Mouse (Mus musculus) neural tube, embryonic 11.5 days (tissue): ENCODE measurements at regions not wholly inside any gene's neighbourhood (a gene's known extent, or its start where the extent isn't known, plus 50 kb on each side); places are given as distances from the start of the nearest gene placed in this dataset.
A peak's percentile ranks its signal among the peaks of the same experiment; 100 is the strongest.

Experiments
- ATAC-seq: fragments of 200-750 bp; cut with Nextera tagmentation; 2 replicates; pipeline ENCODE4 v1.8.0; 2017; ENCODE audit warnings: moderate number of reproducible peaks, mild to moderate bottlenecking, moderate TSS enrichment, moderate library complexity; ENCODE audit not compliant: insufficient read depth, low FRiP score, low TSS enrichment
- DNase-seq: peaks from one replicate; pipeline ENCODE4 v3.0.0-alpha.2; 2015; ENCODE audit warnings: low spot score
- H3K27ac ChIP-seq: fragments of 300-500 bp; sonication (generic); 2 replicates; pipeline ENCODE4 v1.5.1; 2014; ENCODE audit warnings: low read depth, mild to moderate bottlenecking, low read length
- H3K27me3 ChIP-seq: fragments of 300-500 bp; sonication (generic); 2 replicates; pipeline ENCODE4 v1.6.1; 2014; ENCODE audit warnings: mild to moderate bottlenecking, low read length, mixed read lengths; ENCODE audit not compliant: control insufficient read depth, insufficient read depth
- H3K36me3 ChIP-seq: fragments of 300-500 bp; sonication (generic); 2 replicates; pipeline ENCODE4 v1.6.1; 2014; ENCODE audit warnings: mild to moderate bottlenecking, low read length, moderate library complexity, mixed read lengths; ENCODE audit not compliant: control insufficient read depth, insufficient read depth
- H3K4me1 ChIP-seq: fragments of 300-500 bp; sonication (generic); 2 replicates; pipeline ENCODE4 v1.6.1; 2014; ENCODE audit warnings: low read length, mixed read lengths; ENCODE audit not compliant: control insufficient read depth, insufficient read depth
- H3K4me2 ChIP-seq: fragments of 300-500 bp; sonication (generic); 2 replicates; pipeline ENCODE4 v1.6.1; 2014; ENCODE audit warnings: low read depth, mild to moderate bottlenecking, moderate library complexity
- H3K4me3 ChIP-seq: fragments of 300-500 bp; sonication (generic); 2 replicates; pipeline ENCODE4 v1.5.1; 2014; ENCODE audit warnings: low read depth, low read length
- H3K9ac ChIP-seq: fragments of 300-500 bp; sonication (generic); 2 replicates; pipeline ENCODE4 v1.6.1; 2014; ENCODE audit warnings: mild to moderate bottlenecking, low read length
- H3K9me3 ChIP-seq: fragments of 300-500 bp; sonication (generic); 2 replicates; pipeline ENCODE4 v1.6.1; 2016; ENCODE audit warnings: low read length; ENCODE audit not compliant: control insufficient read depth
- WGBS: fragments of 180-500 bp; shearing (Covaris S2); extraction: QIAGEN DNeasy Blood & Tissue Kit; methylation state at CpG from one replicate; pipeline ENCODE4 v1.1.7; 2014; 5-methylcytosine and 5-hydroxymethylcytosine counted together

DNA sequence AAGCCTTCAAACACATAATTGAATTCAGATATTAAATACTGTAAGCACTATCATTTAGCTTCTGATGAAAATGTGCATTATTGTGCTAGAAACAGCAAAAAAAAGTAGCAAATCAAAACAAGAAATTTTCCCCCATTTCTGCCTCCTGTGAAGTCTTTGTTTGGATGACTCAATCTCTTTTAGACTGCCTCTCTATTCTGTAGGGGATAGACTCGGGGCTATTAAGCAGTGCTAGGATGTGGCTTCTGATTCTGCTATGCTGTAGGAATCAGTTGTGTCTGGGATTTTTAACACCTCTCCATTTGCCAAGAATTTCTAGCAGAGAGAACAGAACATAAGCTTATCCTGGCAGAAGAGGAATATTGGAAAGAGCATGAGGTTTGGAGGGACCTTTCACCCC, 775.2 kb downstream of the Tmem114 start:
- Histone ChIP-seq H3K9me3 (no peaks in the 10 kb centered on the region), H3K4me1 (no peaks in the 10 kb centered on the region), H3K9ac (no peak overlapping the region), H3K4me3 (no peak overlapping the region), H3K4me2 (no peak overlapping the region), H3K36me3 (no peaks in the 10 kb centered on the region), H3K27ac (no peak overlapping the region), H3K27me3 (no peaks in the 10 kb centered on the region)
- no peak for DNase-seq
- WGBS = 52% methylated on average over 1 of the region's 1 CpGs
- ATAC-seq = no peak

DNA sequence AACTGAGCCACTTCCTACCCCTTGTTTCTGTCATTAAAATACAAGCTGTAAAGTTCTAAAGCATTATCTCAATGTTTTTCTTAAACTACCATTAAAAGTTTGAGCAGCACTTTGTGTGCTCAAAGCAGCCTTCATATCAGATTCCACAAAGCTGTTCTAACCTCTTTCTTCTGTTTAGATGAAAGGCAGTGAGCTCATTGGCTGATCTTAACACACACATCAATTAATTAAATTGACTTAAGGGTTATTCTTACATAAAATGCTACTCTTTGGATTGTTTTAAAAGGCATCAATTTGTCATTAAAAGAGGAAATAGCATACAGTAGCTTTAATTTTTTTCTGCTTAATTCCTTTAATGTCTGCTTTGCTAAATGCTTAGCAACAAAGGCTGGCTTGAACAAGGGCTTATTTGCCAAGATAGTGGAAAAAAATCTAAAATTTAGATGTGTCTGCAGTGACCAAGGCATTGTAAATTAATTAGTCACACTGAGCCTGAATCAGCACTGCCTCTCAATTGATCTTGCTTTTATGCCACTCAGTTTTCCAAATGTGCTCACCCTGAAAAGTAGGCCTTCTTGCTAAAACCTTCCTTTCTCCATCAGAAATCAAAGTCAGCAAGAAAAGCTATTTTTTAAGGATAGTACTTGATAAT, 777.5 kb downstream of the Tmem114 start:
- Histone ChIP-seq H3K4me3 (no peak overlapping the region), H3K36me3 (no peaks in the 10 kb centered on the region), H3K4me1 (no peaks in the 10 kb centered on the region), H3K4me2 (no peak overlapping the region), H3K9me3 (no peaks in the 10 kb centered on the region), H3K27me3 (no peaks in the 10 kb centered on the region), H3K9ac (no peak overlapping the region), H3K27ac (no peak overlapping the region)
- DNase-seq (peak; percentile 25), ATAC-seq (peak; percentile 74; the same call in 1 of the 2 replicates)

- no peak overlapping the region for H3K4me3 ChIP-seq
- H3K9ac ChIP-seq = no peak overlapping the region
- no peaks in the 10 kb centered on the region for H3K36me3 ChIP-seq
- no peaks in the 10 kb centered on the region for H3K27me3 ChIP-seq
- ATAC-seq = no peak
- H3K4me1 ChIP-seq = no peaks in the 10 kb centered on the region
- H3K9me3 ChIP-seq = no peaks in the 10 kb centered on the region
- DNase-seq = no peak
- no peak overlapping the region for H3K4me2 ChIP-seq
- no peak overlapping the region for H3K27ac ChIP-seq
Measured at GRCm38 (mm10) chr16:7644363-7644762, 780.6 kb downstream of the Tmem114 start.

- ATAC-seq = no peak
- Histone ChIP-seq H3K4me1 (peaks cover 12% of the 10 kb centered on the region), H3K27ac (no peak overlapping the region), H3K9ac (no peak overlapping the region), H3K36me3 (no peaks in the 10 kb centered on the region), H3K27me3 (no peaks in the 10 kb centered on the region), H3K4me3 (no peak overlapping the region), H3K9me3 (no peaks in the 10 kb centered on the region), H3K4me2 (no peak overlapping the region)
- DNase-seq = no peak
- 74% methylated on average over 15 of the region's 15 CpGs for WGBS
Measured at GRCm38 (mm10) chr16:7638955-7639755, 785.8 kb downstream of the Tmem114 start.

DNA sequence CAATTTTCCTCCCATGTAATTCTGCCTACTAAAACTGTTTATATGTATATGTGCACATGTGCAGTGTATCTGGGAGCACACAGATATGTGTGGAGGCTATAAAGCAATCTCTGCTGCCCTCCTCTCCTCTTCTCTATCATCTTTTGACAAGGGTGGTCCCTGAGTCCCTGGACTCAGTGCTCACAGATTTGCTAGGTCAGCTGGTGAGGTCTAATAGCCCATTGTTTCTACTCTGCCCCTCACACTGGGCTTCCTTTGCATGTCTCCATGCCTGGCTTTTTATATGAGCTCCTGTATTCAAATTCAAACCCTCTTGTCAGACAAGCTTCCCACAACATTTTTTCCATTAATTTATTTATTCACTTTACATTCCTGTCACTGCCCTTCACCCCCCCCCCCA, 786.9 kb downstream of the Tmem114 start:
- 0 out of 2 replicates have a peak, but pooled peaks have one; percentile 38 for ATAC-seq

GRCm38 (mm10) chr16:7637121-7637700, 787.7 kb downstream of the Tmem114 start:
- Histone ChIP-seq H3K9me3 (no peaks in the 10 kb centered on the region), H3K4me2 (no peak overlapping the region), H3K36me3 (no peaks in the 10 kb centered on the region), H3K27ac (no peak overlapping the region), H3K27me3 (no peaks in the 10 kb centered on the region), H3K4me3 (no peak overlapping the region), H3K9ac (no peak overlapping the region), H3K4me1 (peaks cover 16% of the 10 kb centered on the region)
- 57% methylated on average over 5 of the region's 5 CpGs for WGBS
- ATAC-seq = no peak
- DNase-seq = no peak

More for the DNA sequence above, 786.9 kb downstream of the Tmem114 start:
- Histone ChIP-seq H3K9me3 (no peaks in the 10 kb centered on the region), H3K27me3 (no peaks in the 10 kb centered on the region), H3K9ac (no peak overlapping the region), H3K36me3 (no peaks in the 10 kb centered on the region), H3K4me3 (no peak overlapping the region), H3K4me1 (peaks cover 12% of the 10 kb centered on the region), H3K27ac (no peak overlapping the region), H3K4me2 (no peak overlapping the region)
- DNase-seq = no peak

DNA sequence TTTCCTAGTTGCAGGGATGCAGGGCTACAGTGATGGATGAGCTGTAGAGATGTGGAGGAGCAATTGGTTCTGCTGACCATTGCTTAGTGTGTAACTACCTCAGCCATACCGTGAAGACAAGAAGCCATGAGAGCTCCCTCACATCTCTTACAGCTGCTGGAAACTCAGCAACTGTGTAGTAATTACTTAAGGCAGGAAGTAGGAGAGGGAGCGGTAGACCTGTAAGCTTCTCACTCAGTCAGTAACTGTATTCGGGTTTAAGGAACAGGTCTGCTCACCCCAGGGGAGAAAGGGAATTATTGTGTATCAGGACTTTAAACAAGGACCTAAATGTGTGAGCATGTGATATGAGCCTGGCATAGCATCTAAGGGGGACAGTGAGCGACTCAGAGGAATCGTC, 788.6 kb downstream of the Tmem114 start:
- no peak overlapping the region for H3K27ac ChIP-seq
- no peaks in the 10 kb centered on the region for H3K9me3 ChIP-seq
- ATAC-seq = no peak
- H3K9ac ChIP-seq = no peak overlapping the region
- peaks cover 17% of the 10 kb centered on the region for H3K4me1 ChIP-seq
- no peak overlapping the region for H3K4me3 ChIP-seq
- H3K27me3 ChIP-seq = no peaks in the 10 kb centered on the region
- WGBS = 73% methylated on average over 5 of the region's 5 CpGs
- no peak overlapping the region for H3K4me2 ChIP-seq
- no peak for DNase-seq
- H3K36me3 ChIP-seq = no peaks in the 10 kb centered on the region

GRCm38 (mm10) chr16:7632474-7632873, 792.5 kb downstream of the Tmem114 start:
- ATAC-seq (no peak), DNase-seq (no peak)

GRCm38 (mm10) chr16:7628351-7628750, 796.6 kb downstream of the Tmem114 start:
- 88% methylated on average over 8 of the region's 8 CpGs for WGBS
- Histone ChIP-seq H3K4me1 (peaks cover 6% of the 10 kb centered on the region), H3K9me3 (no peaks in the 10 kb centered on the region), H3K36me3 (no peaks in the 10 kb centered on the region), H3K9ac (no peak overlapping the region), H3K27ac (no peak overlapping the region), H3K4me2 (no peak overlapping the region), H3K27me3 (no peaks in the 10 kb centered on the region), H3K4me3 (no peak overlapping the region)
- no peak for ATAC-seq
- no peak for DNase-seq

More at GRCm38 (mm10) chr16:7632474-7632873, 792.5 kb downstream of the Tmem114 start:
- Histone ChIP-seq H3K27me3 (no peaks in the 10 kb centered on the region), H3K4me3 (no peak overlapping the region), H3K4me2 (no peak overlapping the region), H3K9ac (no peak overlapping the region), H3K27ac (no peak overlapping the region), H3K4me1 (peaks cover 11% of the 10 kb centered on the region), H3K36me3 (no peaks in the 10 kb centered on the region), H3K9me3 (no peaks in the 10 kb centered on the region)
- WGBS = 10% methylated on average over 5 of the region's 5 CpGs
